Mouse (Mus musculus): ENCODE results near the gene Adamtsl3.
A peak's percentile ranks its signal among the peaks of the same experiment; 100 is the strongest.

Adamtsl3 gene

DNA sequence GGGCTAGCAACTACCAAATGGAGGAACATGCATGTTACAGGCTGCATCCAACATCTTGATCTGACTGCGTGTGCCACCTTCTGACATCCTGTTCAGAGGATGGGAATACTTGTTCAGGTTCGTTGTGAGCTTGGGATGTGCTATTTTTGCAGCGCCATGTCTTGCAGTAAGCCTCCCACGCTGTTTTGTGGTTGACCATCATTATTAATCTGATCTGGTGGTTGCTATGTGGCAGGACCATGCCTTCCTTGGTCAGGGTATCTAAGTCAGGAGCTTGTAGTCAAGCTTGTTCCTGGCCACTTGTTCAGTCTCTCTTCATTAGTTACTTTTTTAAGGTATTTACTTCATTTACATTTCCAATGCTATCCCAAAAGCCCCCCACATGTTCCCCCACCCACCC is 24.7 kb downstream of the Adamtsl3 start:
- DNase-seq (ENCODE audit: extremely low spot score, low read depth, low spot score) = no peak

DNA sequence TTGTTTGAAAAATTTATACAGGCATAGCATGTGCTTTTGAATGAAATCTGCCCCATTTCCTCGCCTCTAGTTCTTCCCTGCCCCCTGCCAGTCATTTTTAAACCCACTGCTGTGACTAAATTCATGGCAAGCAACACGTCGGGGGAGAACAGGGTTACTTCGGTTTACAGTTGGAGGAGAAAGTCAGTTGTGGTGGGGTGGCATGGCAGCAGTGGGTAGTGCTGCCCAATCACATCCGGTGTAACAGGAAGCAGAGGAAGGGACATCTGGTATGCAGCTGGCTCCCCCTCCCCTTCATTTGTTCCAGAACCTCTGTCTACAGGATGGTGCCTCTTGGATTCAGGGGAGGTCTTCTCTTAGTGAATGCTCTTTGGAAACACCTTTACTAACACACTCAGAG is 25.6 kb downstream of the Adamtsl3 start:
- no peak for DNase-seq (ENCODE audit: extremely low spot score, low read depth, low spot score)

DNA sequence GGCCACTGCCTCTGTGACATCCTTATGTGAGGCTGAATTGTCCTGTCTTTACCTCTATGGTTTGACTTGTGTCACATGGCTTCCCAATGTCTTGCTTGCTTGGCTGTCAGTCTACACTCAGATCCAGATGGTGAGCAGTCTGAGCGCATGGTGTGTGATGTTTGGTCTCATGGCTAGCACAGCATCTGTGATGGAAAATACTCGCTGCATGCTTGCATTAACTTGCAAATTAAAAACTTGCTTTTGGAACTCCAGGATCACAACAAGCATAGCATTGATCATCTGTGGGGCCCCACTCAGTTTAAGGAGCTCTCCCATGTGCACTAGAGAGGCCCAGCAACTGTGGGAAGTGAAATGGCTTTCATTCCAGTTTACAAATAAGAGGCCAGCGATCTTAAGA is 29.1 kb downstream of the Adamtsl3 start:
- no peak for DNase-seq (ENCODE audit: extremely low spot score, low read depth, low spot score)

DNA sequence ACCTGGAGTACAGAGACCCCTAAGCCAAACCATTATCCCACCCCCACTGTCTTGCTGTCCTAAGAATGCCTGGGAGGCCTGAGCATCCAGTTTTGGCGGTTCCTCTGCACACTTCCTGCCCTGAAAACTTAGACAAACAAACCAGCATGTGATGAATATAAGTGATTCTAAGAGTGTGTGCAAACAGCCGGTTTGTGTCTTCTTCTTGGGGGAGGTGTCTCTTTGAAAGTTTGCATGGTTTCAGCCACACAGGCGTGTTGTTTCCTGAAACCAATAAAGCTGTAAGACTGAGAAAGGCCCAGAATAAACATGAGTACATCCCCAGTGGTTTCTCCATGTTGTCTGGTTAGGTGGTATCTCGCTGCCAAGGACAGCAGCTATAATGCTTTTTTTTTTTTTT is 30.6 kb downstream of the Adamtsl3 start:
- DNase-seq (ENCODE audit: extremely low spot score, low read depth, low spot score) = no peak

DNA sequence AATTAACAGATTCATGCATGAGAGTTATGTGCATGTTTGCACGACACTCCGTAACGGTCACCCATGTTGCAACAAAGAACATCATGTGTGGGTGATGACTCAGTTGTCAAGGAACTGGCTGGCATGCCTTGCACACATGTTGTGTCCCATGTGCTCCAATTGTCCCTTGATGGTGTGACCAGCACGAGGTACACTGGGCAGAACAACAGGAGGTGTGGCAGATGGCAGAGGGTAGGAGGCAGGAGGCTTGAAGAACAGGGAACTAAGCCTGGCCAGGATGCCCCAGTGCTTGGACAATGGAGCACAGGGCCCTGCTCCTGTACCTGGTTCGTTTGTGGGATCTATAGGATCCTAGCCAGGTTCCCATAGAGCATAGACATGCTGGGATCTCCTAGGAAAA is 31.0 kb downstream of the Adamtsl3 start:
- DNase-seq (ENCODE audit: extremely low spot score, low read depth, low spot score) = no peak

DNA sequence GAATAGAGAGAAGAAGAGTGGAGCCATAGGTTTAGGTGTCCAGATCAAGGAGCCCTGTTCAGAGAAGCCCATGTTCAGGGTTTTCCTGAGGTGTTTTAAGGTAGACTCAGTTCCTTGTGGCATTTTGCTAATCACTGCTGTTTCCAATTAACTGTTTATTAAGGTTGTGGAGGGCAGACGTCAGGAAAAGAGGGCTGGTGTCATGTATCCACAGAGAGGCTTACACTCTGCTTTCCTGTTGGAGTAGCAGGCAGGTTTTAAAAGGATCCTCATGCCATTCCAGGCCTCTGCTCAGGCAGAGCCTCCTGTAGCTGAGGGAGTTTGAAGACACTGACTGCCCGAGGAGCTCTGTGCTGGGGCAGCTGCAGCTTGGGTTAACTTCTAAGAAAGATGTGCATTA is 32.6 kb downstream of the Adamtsl3 start:
- DNase-seq (ENCODE audit: extremely low spot score, low read depth, low spot score) = no peak

DNA sequence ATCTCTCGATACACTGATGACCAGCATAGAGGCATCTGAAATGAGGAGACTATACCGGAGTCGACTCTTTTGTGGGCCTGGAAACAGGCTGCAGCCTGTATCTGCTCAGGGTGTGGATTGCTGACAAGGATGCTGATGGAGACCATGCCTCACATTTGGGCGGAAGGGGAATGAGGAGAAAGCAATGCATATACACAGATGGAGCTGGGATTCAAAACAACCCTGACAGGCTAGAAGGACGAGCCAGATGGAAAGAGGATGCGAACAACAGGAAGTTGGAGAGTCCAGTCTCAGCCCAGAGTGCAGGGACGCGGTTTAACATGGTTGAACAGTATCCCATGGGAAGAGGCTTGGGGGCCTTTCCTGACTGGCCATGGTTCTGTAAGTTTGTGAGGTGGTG is 34.6 kb downstream of the Adamtsl3 start:
- no peak for DNase-seq (ENCODE audit: extremely low spot score, low read depth, low spot score)

DNA sequence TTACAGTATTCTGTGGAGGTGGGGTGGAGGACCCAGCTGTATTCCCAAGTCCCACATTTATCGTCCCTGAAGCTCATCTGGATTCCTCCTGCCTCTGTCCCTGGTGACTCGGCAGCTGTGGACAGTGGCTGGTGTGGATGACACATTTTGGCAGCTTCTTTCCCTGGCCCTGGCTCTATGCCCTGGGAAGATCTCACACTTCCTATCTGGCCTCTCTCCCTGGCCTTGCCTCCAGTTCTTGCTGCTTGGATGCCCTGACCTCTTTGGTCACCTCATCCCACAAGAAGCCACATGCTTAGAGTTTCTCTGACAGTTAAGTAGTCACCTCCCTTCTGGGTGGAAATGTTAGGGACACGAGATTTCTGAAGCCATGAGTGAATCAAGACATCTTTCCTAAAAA is 35.9 kb downstream of the Adamtsl3 start:
- no peak for DNase-seq (ENCODE audit: extremely low spot score, low read depth, low spot score)

DNA sequence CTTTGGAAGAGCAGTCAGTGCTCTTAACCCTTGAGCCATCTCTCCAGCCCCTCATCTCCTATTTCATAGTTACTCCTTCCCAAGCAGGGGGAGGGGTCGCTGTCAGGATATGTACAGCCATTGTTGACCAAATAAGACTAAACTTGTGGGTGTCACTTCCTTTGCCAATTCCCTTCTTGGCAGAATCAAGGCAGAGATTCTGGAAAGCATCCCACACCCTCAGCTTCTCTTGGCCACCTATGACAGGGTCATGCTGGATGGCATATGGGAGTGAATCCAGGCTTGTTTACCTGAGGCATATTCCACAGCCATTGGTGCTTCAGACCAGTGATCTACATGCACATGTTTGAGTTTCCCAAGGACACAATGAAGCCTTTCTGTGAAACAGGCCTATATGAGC is 42.8 kb downstream of the Adamtsl3 start:
- DNase-seq (ENCODE audit: extremely low spot score, low read depth, low spot score) = no peak

DNA sequence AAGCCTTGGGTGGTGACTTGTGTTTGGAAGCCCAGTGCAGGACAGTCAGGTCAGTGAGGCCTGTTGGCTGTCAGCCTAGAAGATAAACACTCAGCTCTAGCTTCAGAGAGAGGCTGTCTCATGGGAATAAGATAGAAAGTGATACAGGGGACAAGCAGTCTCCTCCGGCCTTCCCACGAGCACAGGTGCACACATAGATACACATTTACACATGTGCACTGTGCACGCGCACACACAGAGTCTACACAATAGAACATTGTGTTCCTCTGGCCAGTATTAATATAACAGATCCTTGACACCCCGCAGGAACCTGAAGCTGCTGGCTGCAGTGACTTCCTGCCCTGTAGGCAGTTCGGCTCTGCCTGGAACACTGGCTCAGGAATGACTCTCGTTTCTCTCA is 44.3 kb downstream of the Adamtsl3 start:
- no peak for DNase-seq (ENCODE audit: extremely low spot score, low read depth, low spot score)

DNA sequence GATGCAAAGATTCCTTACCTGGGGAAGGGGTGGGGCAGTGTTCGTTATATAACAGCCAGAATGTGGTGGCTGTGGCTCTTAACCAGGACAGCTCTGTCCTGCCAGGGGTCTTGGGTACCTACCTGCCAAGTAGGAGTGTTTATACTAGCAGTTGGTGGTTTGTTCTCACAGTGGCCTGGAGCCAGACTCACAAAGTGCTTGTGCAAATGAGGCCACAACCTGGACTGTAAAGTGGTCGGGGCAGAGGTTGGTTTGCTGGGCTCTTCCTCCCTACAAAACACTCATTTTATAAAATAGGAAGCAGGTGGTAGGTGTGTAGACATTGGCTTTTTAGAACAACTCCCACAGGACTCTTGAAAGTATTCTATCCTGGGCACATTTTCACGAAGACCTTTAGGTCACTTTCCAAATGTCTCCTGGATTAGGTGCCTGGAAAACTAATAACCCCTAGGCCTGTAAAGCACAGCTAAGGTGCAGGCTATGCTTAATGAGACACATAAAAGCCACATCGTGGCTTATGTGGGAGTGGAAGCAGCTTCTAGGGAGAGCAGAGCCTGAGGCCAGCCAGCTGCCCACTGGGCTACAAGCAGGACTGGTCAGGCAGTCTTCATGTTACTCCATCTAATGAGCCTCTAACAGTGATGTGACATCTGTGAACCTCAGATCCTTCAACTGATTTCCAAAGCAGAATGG is 47.5 kb downstream of the Adamtsl3 start:
- DNase-seq (ENCODE audit: extremely low spot score, low read depth, low spot score) = peak; percentile 70

DNA sequence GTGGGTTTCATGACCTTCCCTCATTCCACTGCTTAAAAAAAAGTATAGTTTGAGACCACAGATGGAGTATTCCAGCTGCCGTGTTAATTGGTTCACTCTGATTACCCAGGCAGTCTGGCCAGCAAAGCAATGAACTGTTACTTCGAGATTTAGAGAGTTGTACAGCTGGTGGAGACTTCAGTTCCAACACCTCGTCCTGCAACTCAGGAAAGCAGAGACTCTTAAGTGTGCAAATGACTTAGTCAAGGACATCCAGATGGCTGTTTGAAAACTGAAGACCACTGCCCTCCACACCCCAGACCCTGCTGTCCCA is 48.0 kb downstream of the Adamtsl3 start:
- DNase-seq (ENCODE audit: extremely low spot score, low read depth, low spot score) = no peak

DNA sequence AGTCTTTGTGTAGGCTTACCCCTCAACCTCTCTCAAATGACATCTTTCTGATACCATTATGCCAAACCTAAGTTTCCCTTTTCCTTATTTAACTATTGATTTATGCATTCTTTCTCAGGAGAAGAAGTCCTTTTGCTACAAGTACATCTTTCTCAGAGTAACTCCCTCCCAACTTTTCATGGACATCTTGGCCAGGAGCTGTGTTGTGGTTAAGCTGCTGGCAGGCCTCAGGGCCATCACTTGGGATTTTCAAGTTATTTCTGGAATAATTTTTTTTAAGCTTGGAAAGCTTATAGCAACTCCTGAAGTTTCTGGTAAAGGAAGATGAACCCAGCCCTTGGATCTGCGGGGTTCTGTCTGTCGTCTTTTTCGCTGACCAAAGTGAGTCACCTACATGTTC is 51.6 kb downstream of the Adamtsl3 start:
- no peak for DNase-seq (ENCODE audit: extremely low spot score, low read depth, low spot score)

DNA sequence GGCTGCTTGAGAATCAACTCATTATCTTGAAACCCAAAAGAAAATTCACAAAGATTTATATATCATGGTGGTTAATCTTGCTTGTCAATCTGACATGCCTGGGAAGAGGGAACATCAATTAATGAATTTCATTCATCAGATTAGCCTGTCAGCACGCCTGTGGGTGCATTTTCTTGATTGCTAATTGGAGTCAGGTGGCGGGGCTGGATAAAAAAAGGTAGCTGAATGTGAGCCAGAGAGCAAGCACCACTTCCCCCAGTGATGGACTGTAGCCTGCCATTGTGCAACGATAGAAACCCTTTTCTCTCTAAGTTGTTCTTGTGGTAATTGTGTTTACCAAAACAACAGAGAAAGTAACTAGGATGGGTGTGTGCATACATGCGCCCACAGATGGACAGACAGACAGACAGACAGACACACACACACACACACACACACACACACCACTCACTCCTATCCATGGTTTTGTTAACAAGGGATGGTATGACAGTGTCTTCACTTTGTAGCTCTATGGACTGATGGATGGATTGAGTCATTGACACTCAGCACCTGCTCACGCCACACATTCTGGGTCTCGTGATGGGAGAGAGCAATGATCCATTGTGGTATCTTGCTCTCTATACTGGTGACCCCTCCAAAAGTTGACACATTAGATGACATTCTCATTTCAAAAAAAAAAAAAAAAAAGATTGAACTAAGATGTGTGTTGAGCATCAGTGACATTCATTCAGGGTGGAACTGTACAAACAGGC is 59.1 kb downstream of the Adamtsl3 start:
- no peak for DNase-seq (ENCODE audit: extremely low spot score, low read depth, low spot score)

DNA sequence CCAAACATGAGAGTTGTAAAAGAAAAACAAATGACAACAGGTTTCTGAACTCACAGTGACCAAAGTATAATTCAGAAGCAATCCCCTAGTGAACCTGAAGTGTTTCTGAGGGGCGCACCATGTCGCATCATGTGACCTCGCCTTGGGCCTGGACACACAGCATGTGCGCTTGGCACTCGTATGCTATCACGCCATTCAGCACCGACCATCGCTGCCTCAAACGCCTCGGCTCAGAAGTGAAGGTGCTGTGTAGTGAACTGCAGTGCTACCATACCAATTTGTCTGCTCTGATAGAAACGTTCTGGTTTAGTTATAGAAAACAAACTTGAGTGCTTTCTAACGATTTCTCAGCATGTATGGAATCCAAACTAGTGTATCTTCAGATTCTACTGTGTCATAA is 59.7 kb downstream of the Adamtsl3 start:
- no peak for DNase-seq (ENCODE audit: extremely low spot score, low read depth, low spot score)

DNA sequence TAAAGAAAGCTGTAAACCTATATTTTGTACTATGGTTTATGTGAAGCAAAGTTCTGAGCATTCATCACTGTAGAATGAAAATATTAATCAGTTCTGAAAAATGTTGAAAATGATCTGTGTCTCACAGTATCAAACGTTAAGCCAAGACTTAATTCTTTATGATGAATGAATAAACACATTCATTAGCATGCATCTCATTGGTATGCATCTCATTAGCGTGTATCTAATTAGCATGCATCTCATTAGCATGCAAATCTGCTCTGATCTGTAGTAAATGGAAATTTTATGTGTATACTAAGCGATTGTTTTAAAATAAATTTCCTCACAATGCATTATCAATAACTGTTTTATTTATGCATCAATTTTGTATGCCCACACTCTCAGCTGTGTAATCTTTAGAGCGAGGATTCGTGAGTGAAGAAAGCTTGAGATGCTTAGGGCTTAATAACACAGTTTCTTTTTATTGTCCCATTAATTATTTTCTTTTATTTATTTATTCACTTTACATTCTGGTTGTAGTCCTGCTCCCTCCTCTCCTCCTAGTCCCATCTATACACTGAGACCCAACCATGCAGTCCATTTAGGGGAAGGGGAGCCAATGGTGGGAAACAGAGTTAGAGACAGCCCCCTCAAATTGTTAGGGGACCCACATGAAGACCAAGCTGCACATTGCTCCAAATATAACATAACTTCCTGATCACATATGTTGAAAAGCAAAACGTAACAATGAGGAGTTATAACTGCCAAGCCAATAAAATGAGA is 60.4 kb downstream of the Adamtsl3 start:
- DNase-seq (ENCODE audit: extremely low spot score, low read depth, low spot score) = no peak

DNA sequence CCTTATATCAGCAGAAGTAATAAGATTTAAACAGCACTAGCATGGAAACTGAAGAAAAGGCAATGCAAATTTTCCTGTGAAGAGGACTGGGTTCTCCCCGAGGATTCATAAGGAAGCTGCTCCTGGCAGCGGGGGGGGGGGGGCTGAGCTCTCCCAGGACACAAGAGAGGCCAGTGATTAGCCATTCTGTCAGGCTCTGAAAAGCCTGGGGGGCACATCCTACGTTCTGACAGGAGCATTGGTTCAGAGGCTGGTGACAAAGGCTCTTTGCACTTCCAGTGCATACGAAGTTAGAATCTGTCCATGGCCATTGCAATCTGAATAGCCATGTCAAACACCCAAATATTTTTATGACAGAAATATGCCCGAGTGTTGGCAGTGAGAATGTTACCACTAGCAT is 61.4 kb downstream of the Adamtsl3 start:
- DNase-seq (ENCODE audit: extremely low spot score, low read depth, low spot score) = no peak

DNA sequence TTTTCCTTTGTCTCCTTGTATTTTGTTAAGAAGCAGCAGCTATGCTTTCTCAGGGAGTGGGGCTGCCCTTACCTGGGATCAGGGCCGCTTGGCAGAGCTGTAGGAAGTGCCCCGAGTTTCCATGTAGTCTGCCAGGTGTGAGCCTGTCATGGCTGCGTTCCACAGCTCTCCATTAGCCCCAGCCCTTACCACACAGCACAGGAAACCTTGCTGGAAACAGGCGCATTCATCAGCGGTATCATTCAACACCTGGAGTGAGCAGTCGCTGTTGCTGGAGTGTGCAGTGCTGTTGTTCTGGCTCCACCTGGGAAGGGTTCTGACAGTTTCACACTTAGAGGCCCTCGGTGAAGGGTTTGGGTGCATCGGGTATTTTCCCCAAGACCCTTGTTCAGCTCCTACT is 62.1 kb downstream of the Adamtsl3 start:
- no peak for DNase-seq (ENCODE audit: extremely low spot score, low read depth, low spot score)

DNA sequence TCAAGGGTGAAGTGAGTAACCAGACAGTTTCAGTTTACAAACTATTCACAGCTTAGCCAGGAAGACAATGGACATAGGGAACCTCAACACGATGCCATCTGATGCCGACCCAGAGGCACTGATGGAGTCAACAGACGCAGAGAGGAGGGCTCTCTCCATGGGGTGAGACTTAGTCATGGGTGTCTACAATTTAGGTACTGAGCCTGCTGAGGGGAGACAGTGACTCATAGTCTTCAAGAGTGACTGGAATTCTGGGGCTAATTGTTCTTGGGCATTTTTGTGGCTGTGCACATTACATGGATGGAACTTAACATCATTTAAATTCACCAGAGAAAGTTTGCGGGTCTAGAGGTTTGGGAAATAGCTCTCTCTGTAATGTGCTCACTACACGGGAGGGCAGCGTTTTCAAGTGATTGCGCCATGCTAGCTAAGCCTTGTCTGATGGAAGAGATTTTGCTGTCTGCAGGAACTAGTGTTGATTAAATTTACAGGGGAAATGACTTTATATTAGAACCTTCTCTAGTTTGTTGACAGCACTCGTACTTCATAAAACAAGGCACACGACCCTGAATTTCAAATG is 70.1 kb downstream of the Adamtsl3 start:
- DNase-seq (ENCODE audit: extremely low spot score, low read depth, low spot score) = no peak

DNA sequence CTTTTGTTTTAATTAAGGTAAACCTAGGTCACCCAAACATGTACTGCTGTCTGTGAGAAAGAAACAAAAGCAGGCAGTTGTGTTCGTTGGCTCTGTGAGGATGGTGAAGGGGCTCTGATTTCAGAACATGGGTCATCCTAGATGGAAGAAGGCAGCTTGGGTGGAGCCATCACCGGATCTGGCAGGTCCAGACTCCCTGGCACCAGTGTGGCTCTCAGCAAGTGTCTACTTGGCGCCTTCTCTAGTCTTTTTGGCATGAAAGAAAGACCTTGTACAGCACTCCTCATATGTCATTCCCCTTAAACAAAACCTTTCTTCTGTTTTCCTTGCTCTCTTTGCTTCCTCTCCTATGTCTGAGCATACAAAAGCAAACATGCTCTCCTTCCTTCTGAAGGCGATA is 75.5 kb downstream of the Adamtsl3 start:
- DNase-seq (ENCODE audit: extremely low spot score, low read depth, low spot score) = no peak

DNA sequence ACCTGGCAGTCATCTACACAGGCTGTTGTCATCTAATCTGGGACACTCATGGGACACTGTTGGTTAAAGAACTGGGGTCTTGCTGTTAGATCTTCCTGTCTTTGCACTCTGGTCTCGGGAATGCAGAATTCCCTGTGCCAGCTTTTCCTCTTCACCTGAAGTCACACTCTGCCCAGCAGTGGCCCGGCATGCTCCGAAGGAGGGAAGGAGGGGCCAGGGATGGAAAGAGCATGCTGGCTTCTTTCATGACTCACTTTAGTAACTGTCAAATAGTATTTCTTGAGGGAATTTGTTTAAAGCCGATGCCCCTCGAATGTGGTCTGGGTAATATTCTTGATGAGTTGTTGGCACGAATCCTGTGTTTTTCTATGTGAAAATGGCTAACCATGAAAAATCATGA is 81.2 kb downstream of the Adamtsl3 start:
- no peak for DNase-seq (ENCODE audit: extremely low spot score, low read depth, low spot score)

DNA sequence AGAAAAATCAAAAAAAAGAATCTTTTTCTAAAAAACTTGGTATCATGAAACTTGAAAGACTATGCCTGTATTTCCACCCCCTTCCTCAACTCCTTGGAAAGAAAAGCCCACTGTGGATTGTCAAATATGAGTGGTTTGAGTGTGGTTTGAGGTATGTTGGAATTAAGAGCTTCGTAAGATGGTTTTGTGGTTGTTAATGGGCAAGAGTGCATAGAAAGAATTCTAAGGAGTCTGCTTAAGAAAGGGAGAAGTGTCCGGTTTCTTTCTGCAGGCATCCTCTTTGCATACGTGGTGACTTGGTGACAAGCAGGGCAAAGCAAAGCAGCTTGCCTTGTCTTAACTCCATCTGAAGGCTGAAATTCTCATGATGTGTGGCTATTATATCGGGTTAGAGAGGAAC is 81.6 kb downstream of the Adamtsl3 start:
- no peak for DNase-seq (ENCODE audit: extremely low spot score, low read depth, low spot score)
